Mouse (Mus musculus): ENCODE data around the gene Olfr736. TPM values are rescaled to one million over a fixed set of nuclear protein-coding genes. Genes with fewer than 3 reads are reported as not detected.

The Olfr736 gene
- polyA plus RNA-seq, 1 experiment from 2014 or later, result not detected

GRCm38 (mm10) chr14:50418326-50418725, 37.4 kb downstream of the Olfr736 start, which contains the start of gene Olfr739:
Gene Olfr739, plus strand, starts transcription at chr14:50418626.
- no peak for DNase-seq
- no peak within 1 kb of the TSS for H3K27ac ChIP-seq (ENCODE audit: low read depth)
- no peaks in the 10 kb centered on the region for H3K27me3 ChIP-seq (ENCODE audit: insufficient read depth, low read length)
- no peak for ATAC-seq (ENCODE audit: insufficient read depth)
- H3K9me3 ChIP-seq (ENCODE audit: low read depth, low read length), result no peaks in the 10 kb centered on the region
- no peak within 1 kb of the TSS for H3K4me3 ChIP-seq (ENCODE audit: low read depth, low read length)
- 60% methylated on average over 2 of the region's 2 CpGs for WGBS
- no peaks in the 10 kb centered on the region for H3K36me3 ChIP-seq (ENCODE audit: insufficient read depth)
- H3K4me2 ChIP-seq, result no peak within 1 kb of the TSS
- no peaks in the 10 kb centered on the region for H3K4me1 ChIP-seq (ENCODE audit: insufficient read depth)
- no peak for TF ChIP-seq CTCF (IDR thresholded peaks at IDR 0.05; ENCODE audit: low read depth)
- H3K9ac ChIP-seq, result no peak within 1 kb of the TSS

Other genes with a start within 250 kb of the Olfr736 start
- not detected in 2 replicates for gene Olfr728, start 238.5 kb upstream of the Olfr736 start, polyA plus RNA-seq (2014; fragmentation: Nextera tagmentation; extraction: Ambion mirVana)
- not detected in 2 replicates for gene Olfr729, start 228.3 kb upstream of the Olfr736 start, polyA plus RNA-seq (2014; fragmentation: Nextera tagmentation; extraction: Ambion mirVana)
- not detected in 2 replicates for gene Olfr730, start 193.0 kb upstream of the Olfr736 start, polyA plus RNA-seq (2014; fragmentation: Nextera tagmentation; extraction: Ambion mirVana)
- gene Olfr731, start 139.3 kb upstream of the Olfr736 start, polyA plus RNA-seq (2014; fragmentation: Nextera tagmentation; extraction: Ambion mirVana), result not detected in 2 replicates
- gene Olfr732, start 97.0 kb upstream of the Olfr736 start, polyA plus RNA-seq (2014; fragmentation: Nextera tagmentation; extraction: Ambion mirVana), result not detected in 2 replicates
- not detected in 2 replicates for gene Olfr733, start 79.6 kb upstream of the Olfr736 start, polyA plus RNA-seq (2014; fragmentation: Nextera tagmentation; extraction: Ambion mirVana)
- not detected in 2 replicates for gene Olfr734, start 54.4 kb upstream of the Olfr736 start, polyA plus RNA-seq (2014; fragmentation: Nextera tagmentation; extraction: Ambion mirVana)
- gene Olfr735, start 32.3 kb upstream of the Olfr736 start, polyA plus RNA-seq (2014; fragmentation: Nextera tagmentation; extraction: Ambion mirVana), result not detected in 2 replicates
- gene Tlr11, start 23.2 kb upstream of the Olfr736 start, polyA plus RNA-seq (2014; fragmentation: Nextera tagmentation; extraction: Ambion mirVana), result not detected in 2 replicates
- not detected in 2 replicates for gene Olfr738, start 26.4 kb downstream of the Olfr736 start, polyA plus RNA-seq (2014; fragmentation: Nextera tagmentation; extraction: Ambion mirVana)
- not detected in 2 replicates for gene Olfr739, start 37.5 kb downstream of the Olfr736 start, polyA plus RNA-seq (2014; fragmentation: Nextera tagmentation; extraction: Ambion mirVana)
- not detected in 2 replicates for gene Olfr740, start 64.4 kb downstream of the Olfr736 start, polyA plus RNA-seq (2014; fragmentation: Nextera tagmentation; extraction: Ambion mirVana)
- gene Olfr741, start 91.6 kb downstream of the Olfr736 start, polyA plus RNA-seq (2014; fragmentation: Nextera tagmentation; extraction: Ambion mirVana), result not detected in 2 replicates
- gene Olfr742, start 122.4 kb downstream of the Olfr736 start, polyA plus RNA-seq (2014; fragmentation: Nextera tagmentation; extraction: Ambion mirVana), result not detected in 2 replicates
- gene Olfr743, start 140.7 kb downstream of the Olfr736 start, polyA plus RNA-seq (2014; fragmentation: Nextera tagmentation; extraction: Ambion mirVana), result not detected in 2 replicates
- gene Olfr744, start 233.7 kb downstream of the Olfr736 start, polyA plus RNA-seq (2014; fragmentation: Nextera tagmentation; extraction: Ambion mirVana), result not detected in 2 replicates